Mouse (Mus musculus) C2C12 (cell line): ENCODE results near the gene Irx1.

ENCODE experiments used
- CTCF ChIP-seq: IDR thresholded peaks from one replicate; pipeline ENCODE4 v1.5.1; 2011; ENCODE audit not compliant: control insufficient read depth, insufficient read depth, insufficient read length
- MYOG ChIP-seq: IDR thresholded peaks from one replicate; pipeline ENCODE4 v1.6.1; 2011; ENCODE audit not compliant: control insufficient read depth, insufficient read length; ENCODE audit errors: extremely low read depth

DNA sequence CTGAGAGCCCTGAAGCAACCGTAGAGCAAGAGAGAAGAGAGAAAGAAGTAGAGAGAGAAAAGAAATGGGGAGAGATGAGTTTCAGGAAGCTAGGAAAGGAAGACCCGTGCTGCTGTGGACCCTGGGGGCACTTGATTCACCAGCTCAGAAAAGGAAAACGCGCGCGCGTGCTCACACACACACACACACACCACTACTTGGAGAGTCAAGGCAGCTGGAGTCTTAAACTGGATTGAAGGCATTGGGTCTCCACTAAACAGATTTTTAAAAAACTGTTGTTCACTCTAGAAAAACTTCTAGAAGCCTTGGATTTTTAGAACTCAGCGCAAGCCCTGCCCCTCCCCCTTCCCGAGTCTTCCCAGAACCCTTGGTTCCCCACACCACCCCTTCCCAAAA is 3.2 kb downstream of the Irx1 start:
- TF ChIP-seq MYOG (no peak), CTCF (no peak)
